Mouse (Mus musculus): ENCODE results near the gene Dop1b. TPM values are rescaled to one million over a fixed set of nuclear protein-coding genes. Genes with fewer than 3 reads are reported as not detected.

Dop1b gene
- polyA plus RNA-seq, 1 experiment from 2014 or later, result 36.9 TPM

GRCm38 (mm10) chr16:93763378-93763777 lies 51.7 kb downstream of the Dop1b start:
- no peak overlapping the region for H3K4me3 ChIP-seq (ENCODE audit: low read length)
- peaks cover 46% of the 10 kb centered on the region for H3K36me3 ChIP-seq (ENCODE audit: control insufficient read depth, insufficient read depth, low read length)
- no peak for ATAC-seq
- WGBS, result 61% methylated on average over 6 of the region's 6 CpGs
- H3K27me3 ChIP-seq (replicated peaks; ENCODE audit: control insufficient read depth, insufficient read depth, low read length), result no peaks in the 10 kb centered on the region
- H3K4me1 ChIP-seq (ENCODE audit: control insufficient read depth, insufficient read depth, low read depth, low read length), result no peaks in the 10 kb centered on the region
- no peak overlapping the region for H3K27ac ChIP-seq (ENCODE audit: low read depth, low read length)
- no peak overlapping the region for H3K4me2 ChIP-seq (ENCODE audit: low read length)
- no peak overlapping the region for H3K9ac ChIP-seq (ENCODE audit: low read depth, low read length)
- no peaks in the 10 kb centered on the region for H3K9me3 ChIP-seq (ENCODE audit: control insufficient read depth, low read length)

- no peak for ATAC-seq
- no peaks in the 10 kb centered on the region for H3K27me3 ChIP-seq (replicated peaks; ENCODE audit: control insufficient read depth, insufficient read depth, low read length)
- no peaks in the 10 kb centered on the region for H3K4me1 ChIP-seq (ENCODE audit: control insufficient read depth, insufficient read depth, low read depth, low read length)
- WGBS, result 71% methylated on average over 4 of the region's 4 CpGs
- no peak overlapping the region for H3K4me3 ChIP-seq (ENCODE audit: low read length)
- H3K9ac ChIP-seq (ENCODE audit: low read depth, low read length), result no peak overlapping the region
- H3K4me2 ChIP-seq (ENCODE audit: low read length), result no peak overlapping the region
- no peak overlapping the region for H3K27ac ChIP-seq (ENCODE audit: low read depth, low read length)
- H3K36me3 ChIP-seq (ENCODE audit: control insufficient read depth, insufficient read depth, low read length), result peaks cover 43% of the 10 kb centered on the region
- H3K9me3 ChIP-seq (ENCODE audit: control insufficient read depth, low read length), result no peaks in the 10 kb centered on the region
Observed at GRCm38 (mm10) chr16:93764597-93764996, 52.9 kb downstream of the Dop1b start.

GRCm38 (mm10) chr16:93766956-93767355 lies 55.3 kb downstream of the Dop1b start:
- H3K27me3 ChIP-seq (replicated peaks; ENCODE audit: control insufficient read depth, insufficient read depth, low read length), result no peaks in the 10 kb centered on the region
- WGBS, result 60% methylated on average over 4 of the region's 4 CpGs
- no peaks in the 10 kb centered on the region for H3K9me3 ChIP-seq (ENCODE audit: control insufficient read depth, low read length)
- no peak overlapping the region for H3K9ac ChIP-seq (ENCODE audit: low read depth, low read length)
- ATAC-seq, result peak; percentile 34; the same call in 1 of the 2 replicates
- peaks cover 37% of the 10 kb centered on the region for H3K36me3 ChIP-seq (ENCODE audit: control insufficient read depth, insufficient read depth, low read length)
- no peak overlapping the region for H3K27ac ChIP-seq (ENCODE audit: low read depth, low read length)
- no peaks in the 10 kb centered on the region for H3K4me1 ChIP-seq (ENCODE audit: control insufficient read depth, insufficient read depth, low read depth, low read length)
- no peak overlapping the region for H3K4me2 ChIP-seq (ENCODE audit: low read length)
- H3K4me3 ChIP-seq (ENCODE audit: low read length), result no peak overlapping the region

GRCm38 (mm10) chr16:93767548-93767947 lies 55.8 kb downstream of the Dop1b start:
- no peak overlapping the region for H3K4me3 ChIP-seq (ENCODE audit: low read length)
- peaks cover 31% of the 10 kb centered on the region for H3K36me3 ChIP-seq (ENCODE audit: control insufficient read depth, insufficient read depth, low read length)
- no peaks in the 10 kb centered on the region for H3K4me1 ChIP-seq (ENCODE audit: control insufficient read depth, insufficient read depth, low read depth, low read length)
- WGBS, result 80% methylated on average over 6 of the region's 6 CpGs
- no peak for ATAC-seq
- H3K27ac ChIP-seq (ENCODE audit: low read depth, low read length), result no peak overlapping the region
- H3K9ac ChIP-seq (ENCODE audit: low read depth, low read length), result no peak overlapping the region
- H3K4me2 ChIP-seq (ENCODE audit: low read length), result no peak overlapping the region
- no peaks in the 10 kb centered on the region for H3K27me3 ChIP-seq (replicated peaks; ENCODE audit: control insufficient read depth, insufficient read depth, low read length)
- H3K9me3 ChIP-seq (ENCODE audit: control insufficient read depth, low read length), result no peaks in the 10 kb centered on the region

- ATAC-seq, result no peak
- Histone ChIP-seq H3K4me1 (ENCODE audit: control insufficient read depth, insufficient read depth, low read depth, low read length) (no peaks in the 10 kb centered on the region), H3K4me2 (ENCODE audit: low read length) (no peak overlapping the region), H3K9me3 (ENCODE audit: control insufficient read depth, low read length) (no peaks in the 10 kb centered on the region), H3K36me3 (ENCODE audit: control insufficient read depth, insufficient read depth, low read length) (peaks cover 30% of the 10 kb centered on the region), H3K4me3 (ENCODE audit: low read length) (no peak overlapping the region), H3K27me3 (replicated peaks; ENCODE audit: control insufficient read depth, insufficient read depth, low read length) (no peaks in the 10 kb centered on the region), H3K27ac (ENCODE audit: low read depth, low read length) (no peak overlapping the region), H3K9ac (ENCODE audit: low read depth, low read length) (no peak overlapping the region)
- 75% methylated on average over 15 of the region's 15 CpGs for WGBS
Observed at GRCm38 (mm10) chr16:93769621-93770020, 57.9 kb downstream of the Dop1b start.

- no peaks in the 10 kb centered on the region for H3K27me3 ChIP-seq (replicated peaks; ENCODE audit: control insufficient read depth, insufficient read depth, low read length)
- H3K9me3 ChIP-seq (ENCODE audit: control insufficient read depth, low read length), result no peaks in the 10 kb centered on the region
- H3K4me2 ChIP-seq (ENCODE audit: low read length), result no peak overlapping the region
- no peak for ATAC-seq
- H3K36me3 ChIP-seq (ENCODE audit: control insufficient read depth, insufficient read depth, low read length), result peaks cover 34% of the 10 kb centered on the region
- no peak overlapping the region for H3K4me3 ChIP-seq (ENCODE audit: low read length)
- H3K9ac ChIP-seq (ENCODE audit: low read depth, low read length), result no peak overlapping the region
- H3K4me1 ChIP-seq (ENCODE audit: control insufficient read depth, insufficient read depth, low read depth, low read length), result no peaks in the 10 kb centered on the region
- 78% methylated on average over 30 of the region's 32 CpGs for WGBS
- H3K27ac ChIP-seq (ENCODE audit: low read depth, low read length), result no peak overlapping the region
Observed at GRCm38 (mm10) chr16:93770271-93770926, 58.7 kb downstream of the Dop1b start.

- Histone ChIP-seq H3K9me3 (ENCODE audit: control insufficient read depth, low read length) (no peaks in the 10 kb centered on the region), H3K36me3 (ENCODE audit: control insufficient read depth, insufficient read depth, low read length) (peaks cover 24% of the 10 kb centered on the region), H3K4me3 (ENCODE audit: low read length) (no peak overlapping the region), H3K4me1 (ENCODE audit: control insufficient read depth, insufficient read depth, low read depth, low read length) (no peaks in the 10 kb centered on the region), H3K27me3 (replicated peaks; ENCODE audit: control insufficient read depth, insufficient read depth, low read length) (no peaks in the 10 kb centered on the region), H3K4me2 (ENCODE audit: low read length) (no peak overlapping the region), H3K27ac (ENCODE audit: low read depth, low read length) (no peak overlapping the region), H3K9ac (ENCODE audit: low read depth, low read length) (no peak overlapping the region)
- 93% methylated on average over 5 of the region's 5 CpGs for WGBS
- ATAC-seq, result no peak
Observed at GRCm38 (mm10) chr16:93774658-93775057, 63.0 kb downstream of the Dop1b start.

GRCm38 (mm10) chr16:93776468-93776867 lies 64.8 kb downstream of the Dop1b start:
- peaks cover 19% of the 10 kb centered on the region for H3K36me3 ChIP-seq (ENCODE audit: control insufficient read depth, insufficient read depth, low read length)
- no peak for ATAC-seq
- no peak overlapping the region for H3K9ac ChIP-seq (ENCODE audit: low read depth, low read length)
- no peak overlapping the region for H3K4me2 ChIP-seq (ENCODE audit: low read length)
- no peak overlapping the region for H3K27ac ChIP-seq (ENCODE audit: low read depth, low read length)
- H3K9me3 ChIP-seq (ENCODE audit: control insufficient read depth, low read length), result no peaks in the 10 kb centered on the region
- H3K27me3 ChIP-seq (replicated peaks; ENCODE audit: control insufficient read depth, insufficient read depth, low read length), result no peaks in the 10 kb centered on the region
- H3K4me1 ChIP-seq (ENCODE audit: control insufficient read depth, insufficient read depth, low read depth, low read length), result no peaks in the 10 kb centered on the region
- 88% methylated on average over 5 of the region's 5 CpGs for WGBS
- no peak overlapping the region for H3K4me3 ChIP-seq (ENCODE audit: low read length)

- 71% methylated on average over 14 of the region's 14 CpGs for WGBS
- H3K27me3 ChIP-seq (replicated peaks; ENCODE audit: control insufficient read depth, insufficient read depth, low read length), result no peaks in the 10 kb centered on the region
- ATAC-seq, result no peak
- H3K9me3 ChIP-seq (ENCODE audit: control insufficient read depth, low read length), result no peaks in the 10 kb centered on the region
- H3K36me3 ChIP-seq (ENCODE audit: control insufficient read depth, insufficient read depth, low read length), result peaks cover 23% of the 10 kb centered on the region
- H3K4me2 ChIP-seq (ENCODE audit: low read length), result no peak overlapping the region
- no peak overlapping the region for H3K9ac ChIP-seq (ENCODE audit: low read depth, low read length)
- H3K27ac ChIP-seq (ENCODE audit: low read depth, low read length), result no peak overlapping the region
- no peak overlapping the region for H3K4me3 ChIP-seq (ENCODE audit: low read length)
- no peaks in the 10 kb centered on the region for H3K4me1 ChIP-seq (ENCODE audit: control insufficient read depth, insufficient read depth, low read depth, low read length)
Observed at GRCm38 (mm10) chr16:93777247-93777999, 65.7 kb downstream of the Dop1b start.
